Mouse (Mus musculus): ENCODE measurements at regions not wholly inside any gene's neighbourhood (a gene's known extent, or its start where the extent isn't known, plus 50 kb on each side); places are given as distances from the start of the nearest gene placed in this dataset.
"Not testable (repeated sequence)": the region's sequence is repeated elsewhere in the genome, so short reads cannot be mapped to it uniquely, and the experiment has no call there.

GRCm38 (mm10) chr19:27091603-27092002 is 124.7 kb upstream of the Vldlr start:
- TF ChIP-seq POLR2A (IDR thresholded peaks at IDR 0.05; ENCODE audit: borderline replicate concordance, extremely low read depth, insufficient read depth, insufficient read length, poor library complexity, severe bottlenecking) = no peak
- no peak for TF ChIP-seq CTCF (IDR thresholded peaks at IDR 0.05; ENCODE audit: borderline replicate concordance, extremely low read depth, insufficient read depth, insufficient read length)
- no peak for DNase-seq (ENCODE audit: low read depth)

- DNase-seq (ENCODE audit: low read depth) = peak; percentile 63
- TF ChIP-seq POLR2A (IDR thresholded peaks at IDR 0.05; ENCODE audit: borderline replicate concordance, extremely low read depth, insufficient read depth, insufficient read length, poor library complexity, severe bottlenecking) = no peak
- TF ChIP-seq CTCF (IDR thresholded peaks at IDR 0.05; ENCODE audit: borderline replicate concordance, extremely low read depth, insufficient read depth, insufficient read length) = no peak
These were observed 121.4 kb upstream of the Vldlr start for GRCm38 (mm10) chr19:27094777-27095478.

- TF ChIP-seq POLR2A (IDR thresholded peaks at IDR 0.05; ENCODE audit: borderline replicate concordance, extremely low read depth, insufficient read depth, insufficient read length, poor library complexity, severe bottlenecking) = no peak
- no peak for TF ChIP-seq CTCF (IDR thresholded peaks at IDR 0.05; ENCODE audit: borderline replicate concordance, extremely low read depth, insufficient read depth, insufficient read length)
- no peak for DNase-seq (ENCODE audit: low read depth)
These were observed 116.4 kb upstream of the Vldlr start for GRCm38 (mm10) chr19:27099921-27100320.

- TF ChIP-seq CTCF (IDR thresholded peaks at IDR 0.05; ENCODE audit: borderline replicate concordance, extremely low read depth, insufficient read depth, insufficient read length) (no peak), POLR2A (IDR thresholded peaks at IDR 0.05; ENCODE audit: borderline replicate concordance, extremely low read depth, insufficient read depth, insufficient read length, poor library complexity, severe bottlenecking) (no peak)
- DNase-seq (ENCODE audit: low read depth) = no peak
These were observed 105.8 kb upstream of the Vldlr start for GRCm38 (mm10) chr19:27110437-27110836.

GRCm38 (mm10) chr19:27120876-27121275 is 95.4 kb upstream of the Vldlr start:
- no peak for TF ChIP-seq CTCF (IDR thresholded peaks at IDR 0.05; ENCODE audit: borderline replicate concordance, extremely low read depth, insufficient read depth, insufficient read length)
- TF ChIP-seq POLR2A (IDR thresholded peaks at IDR 0.05; ENCODE audit: borderline replicate concordance, extremely low read depth, insufficient read depth, insufficient read length, poor library complexity, severe bottlenecking) = no peak
- DNase-seq (ENCODE audit: low read depth) = peak; percentile 49

GRCm38 (mm10) chr19:27122348-27122747 is 93.9 kb upstream of the Vldlr start:
- TF ChIP-seq CTCF (IDR thresholded peaks at IDR 0.05; ENCODE audit: borderline replicate concordance, extremely low read depth, insufficient read depth, insufficient read length) (no peak), POLR2A (IDR thresholded peaks at IDR 0.05; ENCODE audit: borderline replicate concordance, extremely low read depth, insufficient read depth, insufficient read length, poor library complexity, severe bottlenecking) (no peak)
- peak; percentile 67 for DNase-seq (ENCODE audit: low read depth)

GRCm38 (mm10) chr19:27123334-27123733 is 93.0 kb upstream of the Vldlr start:
- DNase-seq (ENCODE audit: low read depth) = peak; percentile 91
- no peak for TF ChIP-seq CTCF (IDR thresholded peaks at IDR 0.05; ENCODE audit: borderline replicate concordance, extremely low read depth, insufficient read depth, insufficient read length)

- TF ChIP-seq POLR2A (IDR thresholded peaks at IDR 0.05; ENCODE audit: borderline replicate concordance, extremely low read depth, insufficient read depth, insufficient read length, poor library complexity, severe bottlenecking) = no peak
- peak; percentile 46; the same call in 1 of the 2 replicates for TF ChIP-seq CTCF (IDR thresholded peaks at IDR 0.05; ENCODE audit: borderline replicate concordance, extremely low read depth, insufficient read depth, insufficient read length)
- peak; percentile 72 for DNase-seq (ENCODE audit: low read depth)
These were observed 92.3 kb upstream of the Vldlr start for GRCm38 (mm10) chr19:27123806-27124469.

GRCm38 (mm10) chr19:27128501-27128900 is 87.8 kb upstream of the Vldlr start:
- not testable (repeated sequence) for DNase-seq (ENCODE audit: low read depth)

GRCm38 (mm10) chr19:27134360-27134759 is 81.9 kb upstream of the Vldlr start:
- no peak for DNase-seq (ENCODE audit: low read depth)
- TF ChIP-seq CTCF (IDR thresholded peaks at IDR 0.05; ENCODE audit: borderline replicate concordance, extremely low read depth, insufficient read depth, insufficient read length) = no peak
- no peak for TF ChIP-seq POLR2A (IDR thresholded peaks at IDR 0.05; ENCODE audit: borderline replicate concordance, extremely low read depth, insufficient read depth, insufficient read length, poor library complexity, severe bottlenecking)

GRCm38 (mm10) chr19:27140892-27141291 is 75.4 kb upstream of the Vldlr start:
- DNase-seq (ENCODE audit: low read depth) = no peak
- TF ChIP-seq POLR2A (IDR thresholded peaks at IDR 0.05; ENCODE audit: borderline replicate concordance, extremely low read depth, insufficient read depth, insufficient read length, poor library complexity, severe bottlenecking) (no peak), CTCF (IDR thresholded peaks at IDR 0.05; ENCODE audit: borderline replicate concordance, extremely low read depth, insufficient read depth, insufficient read length) (no peak)

GRCm38 (mm10) chr19:27142181-27142580 is 74.1 kb upstream of the Vldlr start:
- TF ChIP-seq CTCF (IDR thresholded peaks at IDR 0.05; ENCODE audit: borderline replicate concordance, extremely low read depth, insufficient read depth, insufficient read length) (no peak), POLR2A (IDR thresholded peaks at IDR 0.05; ENCODE audit: borderline replicate concordance, extremely low read depth, insufficient read depth, insufficient read length, poor library complexity, severe bottlenecking) (no peak)
- no peak for DNase-seq (ENCODE audit: low read depth)

Data from brain, embryonic 14.5 days (tissue).